Mouse (Mus musculus) liver, embryonic 14.5 days (tissue): ENCODE measurements around the gene Celsr1.

Experiments
- CTCF ChIP-seq: IDR thresholded peaks from 2 replicates; pipeline ENCODE4 v1.5.1; 2016; ENCODE audit warnings: antibody characterized with exemption, low read depth, control low read depth
- EP300 ChIP-seq: IDR thresholded peaks from 2 replicates; pipeline ENCODE4 v1.6.1; 2016; ENCODE audit warnings: antibody characterized with exemption, low read depth

- TF ChIP-seq CTCF (no peak), EP300 (no peak)
These were observed 124.1 kb downstream of the Celsr1 start for GRCm38 (mm10) chr15:85909492-85909829.
